ENCODE assay signal across 14 mouse cellular contexts in genomic region chr5:137493831-137494230, GRCm38 (mm10). TPM values are rescaled to one million over a fixed set of nuclear protein-coding genes. Genes with fewer than 3 reads are reported as not detected.
DNase-seq lines count a peak whose midpoint lies in the region; ATAC-seq and TF ChIP-seq lines count a peak whose summit lies in the region.
"Had no signal": no experiment of that assay in that cellular context is flagged by ENCODE, and none has a peak within 500 bp of the region (broad histone marks: within the 10 kb centered on the region; RNA-seq: fewer than 3 reads in every experiment).

No protein-coding gene starts in this region.

- no peak; the same call in 1 of the 2 replicates for ATAC-seq in lung, embryonic 14.5 days (ENCODE audit: insufficient read depth)
- ATAC-seq in heart, embryonic 12.5 days (ENCODE audit: insufficient number of reproducible peaks, low FRiP score), result peak; percentile 63
- ATAC-seq in limb, embryonic 15.5 days (ENCODE audit: insufficient number of reproducible peaks, low FRiP score, low TSS enrichment, low read depth), result no peak; the same call in 1 of the 2 replicates
- ATAC-seq: hindbrain, embryonic 16.5 days had no signal

- no peak overlapping the region for H3K27ac ChIP-seq in lung, embryonic 14.5 days (ENCODE audit: low read depth)
- H3K27ac ChIP-seq in heart, embryonic 12.5 days (ENCODE audit: poor library complexity, severe bottlenecking), result no peak overlapping the region
- peak overlapping the region; percentile 43 for H3K27ac ChIP-seq in limb, embryonic 15.5 days
- H3K27ac ChIP-seq in cerebellum, adult 2 months (ENCODE audit: insufficient read depth, low read length), result no peak overlapping the region
- H3K27ac ChIP-seq: midbrain, embryonic 12.5 days; neural tube, embryonic 15.5 days had no signal

- DNase-seq in heart, adult 18-20 months, result peak; percentile 44 to 67
- no peak for DNase-seq in heart, adult 8-10 months (ENCODE audit: low spot score)
- peak; percentile 46 for DNase-seq in lung, embryonic 14.5 days
- DNase-seq in lung, adult 2 months, result no peak
- DNase-seq in cerebellum, adult 2 months, result no peak
- DNase-seq: adrenal gland, adult 8-10 months; cerebellum, adult 11-12 months had no signal

- no peak for TF ChIP-seq CTCF in lung, embryonic 14.5 days (IDR thresholded peaks at IDR 0.05; ENCODE audit: low read depth)
- TF ChIP-seq CTCF in lung, adult 2 months (IDR thresholded peaks at IDR 0.05; ENCODE audit: insufficient read depth, low read length), result no peak
- TF ChIP-seq CTCF in cerebellum, adult 2 months (IDR thresholded peaks at IDR 0.05; ENCODE audit: borderline replicate concordance, insufficient read depth, low read depth, low read length), result no peak

- no peak overlapping the region for H3K4me2 ChIP-seq in lung, embryonic 14.5 days
- no peak overlapping the region for H3K4me2 ChIP-seq in heart, embryonic 12.5 days
- H3K4me2 ChIP-seq in limb, embryonic 15.5 days, result no peak overlapping the region
- H3K4me2 ChIP-seq: midbrain, embryonic 12.5 days; neural tube, embryonic 15.5 days had no signal

- H3K9ac ChIP-seq in lung, embryonic 14.5 days, result 0 out of 2 replicates have a peak overlapping the region, but pooled peaks have one; percentile 9
- no peak overlapping the region for H3K9ac ChIP-seq in heart, embryonic 12.5 days
- no peak overlapping the region for H3K9ac ChIP-seq in limb, embryonic 15.5 days
- H3K9ac ChIP-seq: midbrain, embryonic 12.5 days; neural tube, embryonic 15.5 days had no signal

- no peaks in the 10 kb centered on the region for H3K9me3 ChIP-seq in lung, embryonic 14.5 days (ENCODE audit: low read depth, low read length)
- no peaks in the 10 kb centered on the region for H3K9me3 ChIP-seq in heart, embryonic 12.5 days (replicated peaks)
- no peaks in the 10 kb centered on the region for H3K9me3 ChIP-seq in limb, embryonic 15.5 days
- H3K9me3 ChIP-seq: midbrain, embryonic 12.5 days; neural tube, embryonic 15.5 days had no signal

- H3K36me3 ChIP-seq in lung, embryonic 14.5 days (ENCODE audit: insufficient read depth), result no peaks in the 10 kb centered on the region
- H3K36me3 ChIP-seq in heart, embryonic 12.5 days, result no peaks in the 10 kb centered on the region
- no peaks in the 10 kb centered on the region for H3K36me3 ChIP-seq in limb, embryonic 15.5 days
- H3K36me3 ChIP-seq: midbrain, embryonic 12.5 days; neural tube, embryonic 15.5 days had no signal

- H3K4me1 ChIP-seq in lung, embryonic 14.5 days (ENCODE audit: insufficient read depth), result no peaks in the 10 kb centered on the region
- H3K4me1 ChIP-seq in lung, adult 2 months (ENCODE audit: control insufficient read depth, insufficient read depth, low read length), result no peaks in the 10 kb centered on the region
- H3K4me1 ChIP-seq in heart, embryonic 12.5 days (replicated peaks), result no peaks in the 10 kb centered on the region
- H3K4me1 ChIP-seq in limb, embryonic 15.5 days, result peaks cover 11% of the 10 kb centered on the region
- H3K4me1 ChIP-seq in cerebellum, adult 2 months (ENCODE audit: control insufficient read depth, insufficient read depth, low read length), result no peaks in the 10 kb centered on the region
- H3K4me1 ChIP-seq: midbrain, embryonic 12.5 days had no signal

- TF ChIP-seq POLR2A in lung, adult 2 months (IDR thresholded peaks at IDR 0.05; ENCODE audit: borderline replicate concordance, extremely low read depth, low read depth, low read length), result no peak
- TF ChIP-seq POLR2A in cerebellum, adult 2 months (IDR thresholded peaks at IDR 0.05; ENCODE audit: borderline replicate concordance, insufficient read depth, low read length), result no peak

- H3K4me3 ChIP-seq in lung, embryonic 14.5 days (ENCODE audit: low read depth, low read length), result no peak overlapping the region
- H3K4me3 ChIP-seq in lung, adult 2 months (replicated peaks; ENCODE audit: extremely low read depth, low read depth, low read length), result no peak overlapping the region
- H3K4me3 ChIP-seq in heart, embryonic 12.5 days, result no peak overlapping the region
- H3K4me3 ChIP-seq in limb, embryonic 15.5 days, result no peak overlapping the region
- no peak overlapping the region for H3K4me3 ChIP-seq in cerebellum, adult 2 months (replicated peaks; ENCODE audit: insufficient read depth, low read depth, low read length)
- H3K4me3 ChIP-seq: midbrain, embryonic 12.5 days; neural tube, embryonic 15.5 days had no signal

- no peaks in the 10 kb centered on the region for H3K27me3 ChIP-seq in lung, embryonic 14.5 days (ENCODE audit: insufficient read depth, low read length)
- no peaks in the 10 kb centered on the region for H3K27me3 ChIP-seq in heart, embryonic 12.5 days (replicated peaks)
- no peaks in the 10 kb centered on the region for H3K27me3 ChIP-seq in limb, embryonic 15.5 days
- no peaks in the 10 kb centered on the region for H3K27me3 ChIP-seq in cerebellum, adult 2 months (ENCODE audit: control insufficient read depth, insufficient read depth, low read length)
- H3K27me3 ChIP-seq: midbrain, embryonic 12.5 days; neural tube, embryonic 15.5 days had no signal

- WGBS in lung, embryonic 14.5 days, result 35% methylated on average over 13 of the region's 13 CpGs
- WGBS in lung, adult 2 months, result 50% methylated on average over 13 of the region's 13 CpGs
- 62% methylated on average over 13 of the region's 13 CpGs for WGBS in heart, embryonic 12.5 days
- WGBS in limb, embryonic 15.5 days, result 65% methylated on average over 13 of the region's 13 CpGs
- 9% methylated on average over 13 of the region's 13 CpGs for WGBS in cerebellum, adult 2 months

RNA-seq across cellular contexts. Expression of gene Pop7, which starts 8.5 kb away (rescaled TPM):
- total RNA-seq in heart, adult 18-20 months (2021), result 10 to 100 TPM; 13.9 to 15.0 TPM
- total RNA-seq in heart, adult 8-10 months (2022), result 10 to 100 TPM; 15.0 to 18.3 (median 16.2) TPM
- polyA plus RNA-seq in lung, embryonic 14.5 days (2014; fragmentation: Nextera tagmentation; extraction: Ambion mirVana), result 54.3 and 58.4 TPM in 2 replicates
- polyA plus RNA-seq in lung, adult 2 months (2012; rRNA removed), result 28.4 and 32.4 TPM in 2 replicates
- 44.0 and 44.1 TPM in 2 replicates for polyA plus RNA-seq in heart, embryonic 12.5 days (2016; fragmentation: Nextera tagmentation; extraction: Ambion mirVana)
- 46.5 and 46.7 TPM in 2 replicates for polyA plus RNA-seq in limb, embryonic 15.5 days (2015; fragmentation: Nextera tagmentation; extraction: Ambion mirVana)
- polyA plus RNA-seq in cerebellum, adult 2 months (2012; rRNA removed), result 54.8 and 55.3 TPM in 2 replicates

RNA-seq across cellular contexts. Expression of gene Zan, which starts 17.0 kb away (rescaled TPM):
- total RNA-seq in heart, adult 18-20 months (2021), result not detected
- not detected for total RNA-seq in heart, adult 8-10 months (2022)
- polyA plus RNA-seq in lung, embryonic 14.5 days (2014; fragmentation: Nextera tagmentation; extraction: Ambion mirVana), result 0.18 and 0.24 TPM in 2 replicates
- 0.45 and 0.83 TPM in 2 replicates for polyA plus RNA-seq in lung, adult 2 months (2012; rRNA removed)
- polyA plus RNA-seq in heart, embryonic 12.5 days (2016; fragmentation: Nextera tagmentation; extraction: Ambion mirVana), result 0.04 TPM in 2 replicates
- 0.10 and 0.13 TPM in 2 replicates for polyA plus RNA-seq in limb, embryonic 15.5 days (2015; fragmentation: Nextera tagmentation; extraction: Ambion mirVana)
- polyA plus RNA-seq in cerebellum, adult 2 months (2012; rRNA removed), result 0.21 and 0.31 TPM in 2 replicates
- total RNA-seq: adrenal gland, adult 8-10 months had no signal

RNA-seq across cellular contexts. Expression of gene Gigyf1, which starts 24.5 kb away (rescaled TPM):
- 10 to 100 TPM; 31.2 to 32.5 TPM for total RNA-seq in heart, adult 18-20 months (2021)
- total RNA-seq in heart, adult 8-10 months (2022), result 10 to 100 TPM; 25.5 to 37.3 (median 27.2) TPM
- polyA plus RNA-seq in lung, embryonic 14.5 days (2014; fragmentation: Nextera tagmentation; extraction: Ambion mirVana), result 11.1 and 11.6 TPM in 2 replicates
- polyA plus RNA-seq in lung, adult 2 months (2012; rRNA removed), result 37.0 and 45.3 TPM in 2 replicates
- 9.9 and 10.1 TPM in 2 replicates for polyA plus RNA-seq in heart, embryonic 12.5 days (2016; fragmentation: Nextera tagmentation; extraction: Ambion mirVana)
- polyA plus RNA-seq in limb, embryonic 15.5 days (2015; fragmentation: Nextera tagmentation; extraction: Ambion mirVana), result 10.3 and 12.0 TPM in 2 replicates
- polyA plus RNA-seq in cerebellum, adult 2 months (2012; rRNA removed), result 59.8 and 61.2 TPM in 2 replicates

RNA-seq across cellular contexts. Expression of gene Epo, which starts 39.2 kb away (rescaled TPM):
- not detected for total RNA-seq in heart, adult 18-20 months (2021)
- total RNA-seq in heart, adult 8-10 months (2022), result not detected
- 0.37 and 0.38 TPM in 2 replicates for polyA plus RNA-seq in lung, embryonic 14.5 days (2014; fragmentation: Nextera tagmentation; extraction: Ambion mirVana)
- not detected in 2 replicates for polyA plus RNA-seq in lung, adult 2 months (2012; rRNA removed)
- polyA plus RNA-seq in heart, embryonic 12.5 days (2016; fragmentation: Nextera tagmentation; extraction: Ambion mirVana), result not detected in 2 replicates
- 0.26 TPM in 1 of 2 replicates, not detected in the other for polyA plus RNA-seq in limb, embryonic 15.5 days (2015; fragmentation: Nextera tagmentation; extraction: Ambion mirVana)
- polyA plus RNA-seq in cerebellum, adult 2 months (2012; rRNA removed), result not detected in 2 replicates
- total RNA-seq: adrenal gland, adult 8-10 months; layer of hippocampus, postnatal 10 days had no signal
- polyA plus RNA-seq: hindbrain, embryonic 16.5 days; midbrain, embryonic 12.5 days; neural tube, embryonic 15.5 days; testis, adult 2 months had no signal

RNA-seq across cellular contexts. Expression of gene Gnb2, which starts 39.5 kb away (rescaled TPM):
- total RNA-seq in heart, adult 18-20 months (2021), result 100 to 1,000 TPM; 233 to 247 TPM
- total RNA-seq in heart, adult 8-10 months (2022), result 100 to 1,000 TPM; 243 to 256 (median 246) TPM
- 411 and 440 TPM in 2 replicates for polyA plus RNA-seq in lung, embryonic 14.5 days (2014; fragmentation: Nextera tagmentation; extraction: Ambion mirVana)
- 1,063 and 1,258 TPM in 2 replicates for polyA plus RNA-seq in lung, adult 2 months (2012; rRNA removed)
- 277 and 287 TPM in 2 replicates for polyA plus RNA-seq in heart, embryonic 12.5 days (2016; fragmentation: Nextera tagmentation; extraction: Ambion mirVana)
- 350 and 394 TPM in 2 replicates for polyA plus RNA-seq in limb, embryonic 15.5 days (2015; fragmentation: Nextera tagmentation; extraction: Ambion mirVana)
- polyA plus RNA-seq in cerebellum, adult 2 months (2012; rRNA removed), result 410 and 442 TPM in 2 replicates

Comparison
In these comparisons a context has a peak if more than half of its experiments do, and no peak if none do; other contexts are left out.
1. DNase-seq: peak in heart, adult 18-20 months (2 of 2) and lung, embryonic 14.5 days (single experiment); none in heart, adult 8-10 months (single experiment), lung, adult 2 months (single experiment) and cerebellum, adult 2 months (0 of 2).